Mouse (Mus musculus) kidney, postnatal 0 days (tissue): ENCODE data around the gene Spryd3. TPM values are rescaled to one million over a fixed set of nuclear protein-coding genes. Genes with fewer than 3 reads are reported as not detected.
A peak's percentile ranks its signal among the peaks of the same experiment; 100 is the strongest.

ENCODE experiments used
- ATAC-seq: fragments of 200-750 bp; cut with Nextera tagmentation; replicated peaks from 2 replicates; pipeline ENCODE4 v1.8.0; 2017; ENCODE audit warnings: low read depth, moderate number of reproducible peaks, moderate TSS enrichment, moderate library complexity; ENCODE audit not compliant: low FRiP score
- DNase-seq: peaks from one replicate; pipeline ENCODE4 v3.0.0-alpha.2; 2016; ENCODE audit warnings: low spot score
- H3K27ac ChIP-seq: fragments of 300-500 bp; sonication (generic); 2 replicates; pipeline ENCODE4 v1.5.1; 2014; ENCODE audit warnings: mild to moderate bottlenecking
- H3K27me3 ChIP-seq: fragments of 300-500 bp; sonication (generic); 2 replicates; pipeline ENCODE4 v1.6.1; 2014; ENCODE audit warnings: low read length, mixed read lengths; ENCODE audit not compliant: insufficient read depth
- H3K36me3 ChIP-seq: fragments of 300-500 bp; sonication (generic); 2 replicates; pipeline ENCODE4 v1.6.1; 2014; ENCODE audit warnings: low read length, mixed read lengths; ENCODE audit not compliant: insufficient read depth
- H3K4me1 ChIP-seq: fragments of 300-500 bp; sonication (generic); replicated peaks from 2 replicates; pipeline ENCODE4 v1.6.1; 2014; ENCODE audit warnings: antibody characterized with exemption, low read length, mixed read lengths; ENCODE audit not compliant: insufficient read depth
- H3K4me2 ChIP-seq: fragments of 300-500 bp; sonication (generic); 2 replicates; pipeline ENCODE4 v1.6.1; 2014; ENCODE audit warnings: mild to moderate bottlenecking, low read length, moderate library complexity, mixed read lengths
- H3K4me3 ChIP-seq: fragments of 300-500 bp; sonication (generic); replicated peaks from 2 replicates; pipeline ENCODE4 v1.5.1; 2014; ENCODE audit warnings: low read depth, low read length
- H3K9ac ChIP-seq: fragments of 300-500 bp; sonication (generic); 2 replicates; pipeline ENCODE4 v1.6.1; 2014; ENCODE audit warnings: low read depth, low read length
- H3K9me3 ChIP-seq: fragments of 300-500 bp; sonication (generic); replicated peaks from 2 replicates; pipeline ENCODE4 v1.6.1; 2016; ENCODE audit warnings: low read length, inconsistent platforms, mixed read lengths
- CTCF ChIP-seq: IDR thresholded peaks from 2 replicates; pipeline ENCODE4 v1.5.1; 2016; ENCODE audit warnings: antibody characterized with exemption, low read depth, mild to moderate bottlenecking, moderate library complexity
- WGBS: fragments of 180-500 bp; shearing (Covaris S2); extraction: QIAGEN DNeasy Blood & Tissue Kit; methylation state at CpG from one replicate; pipeline ENCODE4 v1.1.7; 2014; 5-methylcytosine and 5-hydroxymethylcytosine counted together
- polyA plus RNA-seq: library from polyadenylated mRNA; unstranded; fragments of >200 nt; fragmentation: Nextera tagmentation; extraction: Ambion mirVana; gene quantifications from 2 replicates; pipeline ENCODE4 v1.2.1, GENCODE M21; 2015

Gene Spryd3
- polyA plus RNA-seq, 1 experiment from 2014 or later, result 14.3 TPM

GRCm38 (mm10) chr15:102099260-102099659 is 36.8 kb downstream of the Spryd3 start:
- peaks cover 22% of the 10 kb centered on the region for H3K36me3 ChIP-seq
- H3K4me3 ChIP-seq, result no peak overlapping the region
- no peak for ATAC-seq
- no peak for TF ChIP-seq CTCF
- H3K4me1 ChIP-seq, result peaks cover 45% of the 10 kb centered on the region
- WGBS, result 49% methylated on average over 5 of the region's 5 CpGs
- no peaks in the 10 kb centered on the region for H3K9me3 ChIP-seq
- no peaks in the 10 kb centered on the region for H3K27me3 ChIP-seq
- no peak overlapping the region for H3K9ac ChIP-seq
- DNase-seq, result no peak
- 0 out of 2 replicates have a peak overlapping the region, but pooled peaks have one; percentile 99 for H3K27ac ChIP-seq
- peak overlapping the region; percentile 85 for H3K4me2 ChIP-seq

GRCm38 (mm10) chr15:102097991-102098555 is 38.0 kb downstream of the Spryd3 start:
- Histone ChIP-seq H3K27ac (no peak overlapping the region; the same call in 1 of the 2 replicates), H3K4me2 (no peak overlapping the region), H3K4me3 (no peak overlapping the region), H3K4me1 (peaks cover 33% of the 10 kb centered on the region), H3K9ac (no peak overlapping the region), H3K9me3 (no peaks in the 10 kb centered on the region), H3K27me3 (no peaks in the 10 kb centered on the region), H3K36me3 (peaks cover 34% of the 10 kb centered on the region)
- peak; percentile 44 for DNase-seq
- WGBS, result 30% methylated on average over 5 of the region's 5 CpGs
- no peak for TF ChIP-seq CTCF
- no peak for ATAC-seq

- H3K4me2 ChIP-seq, result no peak overlapping the region
- H3K4me3 ChIP-seq, result no peak overlapping the region
- ATAC-seq, result no peak
- peaks cover 41% of the 10 kb centered on the region for H3K36me3 ChIP-seq
- no peak for TF ChIP-seq CTCF
- H3K9ac ChIP-seq, result no peak overlapping the region
- H3K27ac ChIP-seq, result no peak overlapping the region
- H3K27me3 ChIP-seq, result no peaks in the 10 kb centered on the region
- 60% methylated on average over 8 of the region's 8 CpGs for WGBS
- no peak for DNase-seq
- no peaks in the 10 kb centered on the region for H3K9me3 ChIP-seq
- peaks cover 27% of the 10 kb centered on the region for H3K4me1 ChIP-seq
These were observed 38.7 kb downstream of the Spryd3 start for GRCm38 (mm10) chr15:102097147-102097915.

GRCm38 (mm10) chr15:102094988-102095387 is 41.0 kb downstream of the Spryd3 start:
- peaks cover 61% of the 10 kb centered on the region for H3K36me3 ChIP-seq
- no peak for TF ChIP-seq CTCF
- H3K9ac ChIP-seq, result no peak overlapping the region
- WGBS, result 72% methylated on average over 16 of the region's 16 CpGs
- H3K27me3 ChIP-seq, result no peaks in the 10 kb centered on the region
- H3K4me1 ChIP-seq, result 0 out of 2 replicates have a peak, but pooled peaks cover 9% of the 10 kb centered on the region
- no peak for DNase-seq
- no peak for ATAC-seq
- no peaks in the 10 kb centered on the region for H3K9me3 ChIP-seq
- no peak overlapping the region for H3K27ac ChIP-seq
- no peak overlapping the region for H3K4me2 ChIP-seq
- H3K4me3 ChIP-seq, result no peak overlapping the region

GRCm38 (mm10) chr15:102094157-102094556 is 41.9 kb downstream of the Spryd3 start:
- no peak for ATAC-seq
- Histone ChIP-seq H3K4me3 (no peak overlapping the region), H3K27me3 (no peaks in the 10 kb centered on the region), H3K9me3 (no peaks in the 10 kb centered on the region), H3K36me3 (peaks cover 68% of the 10 kb centered on the region), H3K4me1 (0 out of 2 replicates have a peak, but pooled peaks cover 5% of the 10 kb centered on the region), H3K27ac (no peak overlapping the region), H3K9ac (no peak overlapping the region), H3K4me2 (no peak overlapping the region)
- no peak for TF ChIP-seq CTCF
- no peak for DNase-seq
- 17% methylated on average over 2 of the region's 2 CpGs for WGBS

- peaks cover 82% of the 10 kb centered on the region for H3K36me3 ChIP-seq
- WGBS, result 89% methylated on average over 4 of the region's 4 CpGs
- H3K4me2 ChIP-seq, result no peak overlapping the region
- H3K27ac ChIP-seq, result no peak overlapping the region
- H3K9ac ChIP-seq, result no peak overlapping the region
- H3K4me3 ChIP-seq, result no peak overlapping the region
- H3K4me1 ChIP-seq, result no peaks in the 10 kb centered on the region
- H3K27me3 ChIP-seq, result no peaks in the 10 kb centered on the region
- TF ChIP-seq CTCF, result no peak
- ATAC-seq, result no peak
- DNase-seq, result no peak
- H3K9me3 ChIP-seq, result no peaks in the 10 kb centered on the region
These were observed 43.8 kb downstream of the Spryd3 start for GRCm38 (mm10) chr15:102092222-102092621.
